Mouse (Mus musculus) myocyte (in vitro differentiated cells): ENCODE measurements at regions not wholly inside any gene's neighbourhood (a gene's known extent, or its start where the extent isn't known, plus 50 kb on each side); places are given as distances from the start of the nearest gene placed in this dataset.

Experiments used
- H3K27me3 ChIP-seq: one replicate; pipeline ENCODE4 v1.6.1; 2011; ENCODE audit not compliant: control insufficient read depth, insufficient read depth, insufficient read length
- H3K36me3 ChIP-seq: one replicate; pipeline ENCODE4 v1.6.1; 2011; ENCODE audit not compliant: control insufficient read depth, insufficient read depth
- H3K4me2 ChIP-seq: one replicate; pipeline ENCODE4 v1.6.1; 2011; ENCODE audit warnings: low read depth, control low read depth
- H3K4me3 ChIP-seq: one replicate; pipeline ENCODE4 v1.5.1; 2011; ENCODE audit warnings: mild to moderate bottlenecking, control low read depth, moderate library complexity
- H3K79me2 ChIP-seq: one replicate; pipeline ENCODE4 v1.6.1; 2011; ENCODE audit not compliant: control insufficient read depth, insufficient read depth
- H3ac ChIP-seq: one replicate; pipeline ENCODE4 v1.6.1; 2011; ENCODE audit not compliant: control insufficient read depth, insufficient read length
- CEBPB ChIP-seq: IDR thresholded peaks from 2 replicates; pipeline ENCODE4 v1.6.1; 2011; ENCODE audit warnings: mild to moderate bottlenecking, moderate library complexity; ENCODE audit not compliant: poor library complexity, insufficient read depth, severe bottlenecking
- E2F4 ChIP-seq: IDR thresholded peaks from one replicate; pipeline ENCODE4 v1.6.1; 2011; ENCODE audit warnings: mild to moderate bottlenecking, control low read depth, moderate library complexity; ENCODE audit not compliant: insufficient read depth
- MAX ChIP-seq: IDR thresholded peaks from one replicate; pipeline ENCODE4 v1.6.1; 2011; ENCODE audit warnings: low read depth, mild to moderate bottlenecking, control low read depth
- MYOD1 ChIP-seq, 3 experiments: IDR thresholded peaks; one replicate each; pipeline ENCODE4 v1.6.1; 2011; ENCODE audit warnings: control low read depth in 2 of 3, low read depth in 2 of 3, mild to moderate bottlenecking in 2 of 3, moderate library complexity in 1 of 3; ENCODE audit not compliant: insufficient read length in 2 of 3, control insufficient read depth in 1 of 3
- MYOG ChIP-seq, 3 experiments: IDR thresholded peaks; one replicate each; pipeline ENCODE4 v1.6.1; 2011; ENCODE audit warnings: control low read depth in 2 of 3, low read depth in 2 of 3, mild to moderate bottlenecking in 2 of 3; ENCODE audit not compliant: insufficient read length in 2 of 3, control insufficient read depth in 1 of 3, insufficient read depth in 1 of 3
- POLR2A ChIP-seq: IDR thresholded peaks from one replicate; pipeline ENCODE4 v1.6.1; 2011; ENCODE audit warnings: low read depth, mild to moderate bottlenecking, control low read depth, moderate library complexity; ENCODE audit not compliant: insufficient read length
- POLR2AphosphoS2 ChIP-seq: IDR thresholded peaks from one replicate; pipeline ENCODE4 v1.6.1; 2011; ENCODE audit warnings: low read depth, control low read depth; ENCODE audit not compliant: insufficient read length
- REST ChIP-seq: IDR thresholded peaks from one replicate; pipeline ENCODE4 v1.6.1; 2011; ENCODE audit warnings: mild to moderate bottlenecking, control low read depth, moderate library complexity; ENCODE audit not compliant: insufficient read depth, insufficient read length
- SRF ChIP-seq: IDR thresholded peaks from one replicate; pipeline ENCODE4 v1.6.1; 2011; ENCODE audit warnings: low read depth; ENCODE audit not compliant: control insufficient read depth, insufficient read length
- TCF12 ChIP-seq: IDR thresholded peaks from one replicate; pipeline ENCODE4 v1.6.1; 2011; ENCODE audit warnings: mild to moderate bottlenecking, control low read depth; ENCODE audit not compliant: poor library complexity, insufficient read depth, severe bottlenecking
- TCF3 ChIP-seq: IDR thresholded peaks from one replicate; pipeline ENCODE4 v1.6.1; 2011; ENCODE audit warnings: low read depth, control low read depth; ENCODE audit not compliant: insufficient read length
- USF1 ChIP-seq: IDR thresholded peaks from one replicate; pipeline ENCODE4 v1.6.1; 2011; ENCODE audit warnings: low read depth, mild to moderate bottlenecking, control low read depth, moderate library complexity

- H3K27me3 ChIP-seq, result peaks cover 6% of the 10 kb centered on the region
- H3ac ChIP-seq, result no peak overlapping the region
- H3K4me2 ChIP-seq, result no peak overlapping the region
- no peaks in the 10 kb centered on the region for H3K79me2 ChIP-seq
- H3K36me3 ChIP-seq, result no peaks in the 10 kb centered on the region
- H3K4me3 ChIP-seq, result no peak overlapping the region
- TF ChIP-seq SRF, result no peak
- no peak for TF ChIP-seq E2F4
- TF ChIP-seq REST, result no peak
- no peak for TF ChIP-seq MAX
- TF ChIP-seq POLR2AphosphoS2, result no peak
Observed at GRCm38 (mm10) chr13:47858946-47859345, 402.1 kb upstream of the Id4 start.

- no peak overlapping the region for H3K4me2 ChIP-seq
- H3K79me2 ChIP-seq, result no peaks in the 10 kb centered on the region
- H3K36me3 ChIP-seq, result no peaks in the 10 kb centered on the region
- H3K27me3 ChIP-seq, result no peaks in the 10 kb centered on the region
- no peak overlapping the region for H3K4me3 ChIP-seq
- no peak for TF ChIP-seq MYOG (IDR thresholded peaks at IDR 0.05; ENCODE audit: control insufficient read depth in 1 of 3, insufficient read depth in 1 of 3, insufficient read length in 2 of 3, low read depth in 2 of 3)
- TF ChIP-seq CEBPB, result no peak
- no peak for TF ChIP-seq POLR2A
- no peak for TF ChIP-seq E2F4
- no peak for TF ChIP-seq REST
- no peak for TF ChIP-seq POLR2AphosphoS2
- TF ChIP-seq TCF3, result no peak
- H3ac ChIP-seq, result no peak overlapping the region
Observed at GRCm38 (mm10) chr13:47860316-47860715, 400.7 kb upstream of the Id4 start.

- Histone ChIP-seq H3K4me3 (no peak overlapping the region), H3K4me2 (no peak overlapping the region), H3K27me3 (no peaks in the 10 kb centered on the region), H3K36me3 (no peaks in the 10 kb centered on the region), H3K79me2 (no peaks in the 10 kb centered on the region), H3ac (no peak overlapping the region)
- no peak for TF ChIP-seq TCF12
- no peak for TF ChIP-seq E2F4
- TF ChIP-seq MAX, result no peak
- TF ChIP-seq SRF, result no peak
- no peak for TF ChIP-seq USF1
- TF ChIP-seq REST, result no peak
- no peak for TF ChIP-seq CEBPB
- no peak for TF ChIP-seq POLR2AphosphoS2
- TF ChIP-seq MYOD1 (IDR thresholded peaks at IDR 0.05; ENCODE audit: control insufficient read depth in 1 of 3, insufficient read length in 2 of 3, low read depth in 2 of 3), result no peak
Observed at GRCm38 (mm10) chr13:47862896-47863295, 398.1 kb upstream of the Id4 start.

- Histone ChIP-seq H3K4me2 (no peak overlapping the region), H3K36me3 (no peaks in the 10 kb centered on the region), H3K79me2 (no peaks in the 10 kb centered on the region), H3K4me3 (no peak overlapping the region), H3K27me3 (no peaks in the 10 kb centered on the region), H3ac (no peak overlapping the region)
- TF ChIP-seq CEBPB (no peak), REST (no peak), MYOG (IDR thresholded peaks at IDR 0.05; ENCODE audit: control insufficient read depth in 1 of 3, insufficient read depth in 1 of 3, insufficient read length in 2 of 3, low read depth in 2 of 3) (no peak), POLR2AphosphoS2 (no peak), POLR2A (no peak)
Observed at GRCm38 (mm10) chr13:47868656-47869055, 392.4 kb upstream of the Id4 start.

- Histone ChIP-seq H3K4me3 (no peak overlapping the region), H3ac (no peak overlapping the region), H3K79me2 (no peaks in the 10 kb centered on the region), H3K36me3 (no peaks in the 10 kb centered on the region), H3K27me3 (no peaks in the 10 kb centered on the region), H3K4me2 (no peak overlapping the region)
- TF ChIP-seq E2F4 (no peak), MAX (no peak), CEBPB (no peak)
Observed at GRCm38 (mm10) chr13:47869670-47870532, 391.1 kb upstream of the Id4 start.

- TF ChIP-seq USF1 (no peak), E2F4 (no peak), REST (no peak), MYOG (IDR thresholded peaks at IDR 0.05; ENCODE audit: control insufficient read depth in 1 of 3, insufficient read depth in 1 of 3, insufficient read length in 2 of 3, low read depth in 2 of 3) (no peak), SRF (no peak), TCF3 (no peak), POLR2AphosphoS2 (no peak), POLR2A (no peak), CEBPB (no peak), TCF12 (no peak)
- Histone ChIP-seq H3K4me3 (no peak overlapping the region), H3K79me2 (no peaks in the 10 kb centered on the region), H3K36me3 (no peaks in the 10 kb centered on the region), H3K4me2 (no peak overlapping the region), H3ac (no peak overlapping the region), H3K27me3 (no peaks in the 10 kb centered on the region)
Observed at GRCm38 (mm10) chr13:47872645-47873044, 388.4 kb upstream of the Id4 start.
